Comparison of ENCODE assay signal across 21 mouse cellular contexts in genomic region chr9:22428666-22429410, GRCm38 (mm10). TPM values are rescaled to one million over a fixed set of nuclear protein-coding genes. Genes with fewer than 3 reads are reported as not detected.
"Had no signal": no experiment of that assay in that cellular context is flagged by ENCODE, and none has a peak within 500 bp of the region (broad histone marks: within the 10 kb centered on the region; RNA-seq: fewer than 3 reads in every experiment).

No protein-coding gene starts in this region.

- H3K4me2 ChIP-seq: midbrain, embryonic 11.5 days; neural tube, embryonic 13.5 days had no signal

- H3K27me3 ChIP-seq: kidney, embryonic 15.5 days; neural tube, embryonic 13.5 days; stomach, embryonic 15.5 days had no signal

- ATAC-seq: midbrain, embryonic 16.5 days had no signal

- H3K36me3 ChIP-seq: kidney, embryonic 15.5 days; neural tube, embryonic 13.5 days; stomach, embryonic 15.5 days had no signal

- DNase-seq: kidney, adult 18-20 months; kidney, postnatal 25 days; lung, postnatal 10 days; lung, postnatal 4 days; retina, postnatal 1 day; right cerebral cortex, postnatal 14 days; thymus, adult 2 months; thymus, postnatal 36 days had no signal

- H3K9ac ChIP-seq: kidney, embryonic 15.5 days; lung, embryonic 14.5 days; neural tube, embryonic 13.5 days; stomach, embryonic 15.5 days had no signal

- H3K9me3 ChIP-seq: kidney, embryonic 15.5 days; neural tube, embryonic 13.5 days; stomach, embryonic 15.5 days had no signal

- H3K27ac ChIP-seq: neural tube, embryonic 13.5 days; stomach, embryonic 15.5 days had no signal

- H3K4me3 ChIP-seq: kidney, embryonic 15.5 days; neural tube, embryonic 13.5 days; stomach, embryonic 15.5 days had no signal

RNA-seq across cellular contexts. Expression of gene Gm17545, which starts 25.3 kb away (rescaled TPM):
- total RNA-seq: layer of hippocampus, postnatal 10 days; left cerebral cortex, postnatal 36 days; megakaryocyte, adult 5-6 weeks had no signal
- polyA plus RNA-seq: kidney, embryonic 15.5 days; liver, embryonic 11.5 days; liver, embryonic 16.5 days; lung, embryonic 14.5 days; midbrain, embryonic 11.5 days; midbrain, embryonic 16.5 days; neural tube, embryonic 13.5 days; spleen, adult 2 months; stomach, embryonic 15.5 days; testis, adult 2 months; thymus, adult 2 months had no signal
